Mouse (Mus musculus): ENCODE measurements around the gene Hist1h2br. TPM values are rescaled to one million over a fixed set of nuclear protein-coding genes. Genes with fewer than 3 reads are reported as not detected.

The Hist1h2br gene
- 0.54 TPM for polyA plus RNA-seq (2014; fragmentation: Illumina TruSeq; extraction: RNeasy Lipid Tissue Mini Kit (QIAGEN cat#74804))

GRCm38 (mm10) chr13:21833461-21833860 is at the start of gene Hist1h2br, which contains the start of gene Hist1h2ap:
Gene Hist1h2br, plus strand, starts transcription at chr13:21833743.
Gene Hist1h2ap, minus strand, starts transcription at chr13:21833507.

GRCm38 (mm10) chr13:21786899-21787629 is 46.5 kb upstream of the Hist1h2br start, which contains the start of the genes Hist1h2an and Hist1h2bp:
Gene Hist1h2an, minus strand, starts transcription at chr13:21787218.
Gene Hist1h2bp, plus strand, starts transcription at chr13:21787461.

GRCm38 (mm10) chr13:21810073-21810472 is 23.5 kb upstream of the Hist1h2br start, which contains the start of the genes Hist1h2bq and Hist1h2ao:
Gene Hist1h2bq, minus strand, starts transcription at chr13:21810197.
Gene Hist1h2ao, plus strand, starts transcription at chr13:21810465.

GRCm38 (mm10) chr13:21811539-21811938 is 22.0 kb upstream of the Hist1h2br start, which contains the start of gene Hist1h4m:
Gene Hist1h4m, plus strand, starts transcription at chr13:21811746.

GRCm38 (mm10) chr13:21831418-21832394 is 1.8 kb upstream of the Hist1h2br start, which contains the start of gene Hist1h4n:
Gene Hist1h4n, minus strand, starts transcription at chr13:21832196.

Other genes starting within 250 kb of the Hist1h2br start
- gene Olfr1362, start 219.7 kb upstream of the Hist1h2br start, polyA plus RNA-seq (2014; fragmentation: Illumina TruSeq; extraction: RNeasy Lipid Tissue Mini Kit (QIAGEN cat#74804)), result not detected
- gene Olfr11, start 191.2 kb upstream of the Hist1h2br start, polyA plus RNA-seq (2014; fragmentation: Illumina TruSeq; extraction: RNeasy Lipid Tissue Mini Kit (QIAGEN cat#74804)), result not detected
- gene Olfr1361, start 170.4 kb upstream of the Hist1h2br start, polyA plus RNA-seq (2014; fragmentation: Illumina TruSeq; extraction: RNeasy Lipid Tissue Mini Kit (QIAGEN cat#74804)), result not detected
- not detected for gene Olfr1360, start 156.3 kb upstream of the Hist1h2br start, polyA plus RNA-seq (2014; fragmentation: Illumina TruSeq; extraction: RNeasy Lipid Tissue Mini Kit (QIAGEN cat#74804))
- not detected for gene Olfr1359, start 135.6 kb upstream of the Hist1h2br start, polyA plus RNA-seq (2014; fragmentation: Illumina TruSeq; extraction: RNeasy Lipid Tissue Mini Kit (QIAGEN cat#74804))
- gene Hist1h2bl, start 117.6 kb upstream of the Hist1h2br start, polyA plus RNA-seq (2014; fragmentation: Illumina TruSeq; extraction: RNeasy Lipid Tissue Mini Kit (QIAGEN cat#74804)), result not detected
- gene Hist1h2ai, start 117.3 kb upstream of the Hist1h2br start, polyA plus RNA-seq (2014; fragmentation: Illumina TruSeq; extraction: RNeasy Lipid Tissue Mini Kit (QIAGEN cat#74804)), result not detected
- gene Hist1h3h, start 116.1 kb upstream of the Hist1h2br start, polyA plus RNA-seq (2014; fragmentation: Illumina TruSeq; extraction: RNeasy Lipid Tissue Mini Kit (QIAGEN cat#74804)), result not detected
- not detected for gene Hist1h2bm, start 111.7 kb upstream of the Hist1h2br start, polyA plus RNA-seq (2014; fragmentation: Illumina TruSeq; extraction: RNeasy Lipid Tissue Mini Kit (QIAGEN cat#74804))
- not detected for gene Hist1h4j, start 98.7 kb upstream of the Hist1h2br start, polyA plus RNA-seq (2014; fragmentation: Illumina TruSeq; extraction: RNeasy Lipid Tissue Mini Kit (QIAGEN cat#74804))
- gene Hist1h4k, start 83.2 kb upstream of the Hist1h2br start, polyA plus RNA-seq (2014; fragmentation: Illumina TruSeq; extraction: RNeasy Lipid Tissue Mini Kit (QIAGEN cat#74804)), result not detected
- not detected for gene Hist1h2ak, start 79.9 kb upstream of the Hist1h2br start, polyA plus RNA-seq (2014; fragmentation: Illumina TruSeq; extraction: RNeasy Lipid Tissue Mini Kit (QIAGEN cat#74804))
- gene Hist1h2bn, start 79.6 kb upstream of the Hist1h2br start, polyA plus RNA-seq (2014; fragmentation: Illumina TruSeq; extraction: RNeasy Lipid Tissue Mini Kit (QIAGEN cat#74804)), result not detected
- not detected for gene Hist1h1b, start 53.1 kb upstream of the Hist1h2br start, polyA plus RNA-seq (2014; fragmentation: Illumina TruSeq; extraction: RNeasy Lipid Tissue Mini Kit (QIAGEN cat#74804))
- gene Hist1h3i, start 50.4 kb upstream of the Hist1h2br start, polyA plus RNA-seq (2014; fragmentation: Illumina TruSeq; extraction: RNeasy Lipid Tissue Mini Kit (QIAGEN cat#74804)), result not detected
- gene Hist1h2an, start 46.5 kb upstream of the Hist1h2br start, polyA plus RNA-seq (2014; fragmentation: Illumina TruSeq; extraction: RNeasy Lipid Tissue Mini Kit (QIAGEN cat#74804)), result not detected
- not detected for gene Hist1h2bp, start 46.3 kb upstream of the Hist1h2br start, polyA plus RNA-seq (2014; fragmentation: Illumina TruSeq; extraction: RNeasy Lipid Tissue Mini Kit (QIAGEN cat#74804))
- gene Hist1h2bq, start 23.5 kb upstream of the Hist1h2br start, polyA plus RNA-seq (2014; fragmentation: Illumina TruSeq; extraction: RNeasy Lipid Tissue Mini Kit (QIAGEN cat#74804)), result not detected
- gene Hist1h2ao, start 23.3 kb upstream of the Hist1h2br start, polyA plus RNA-seq (2014; fragmentation: Illumina TruSeq; extraction: RNeasy Lipid Tissue Mini Kit (QIAGEN cat#74804)), result not detected
- gene Hist1h4m, start 22.0 kb upstream of the Hist1h2br start, polyA plus RNA-seq (2014; fragmentation: Illumina TruSeq; extraction: RNeasy Lipid Tissue Mini Kit (QIAGEN cat#74804)), result not detected
- gene Hist1h4n, start 1.5 kb upstream of the Hist1h2br start, polyA plus RNA-seq (2014; fragmentation: Illumina TruSeq; extraction: RNeasy Lipid Tissue Mini Kit (QIAGEN cat#74804)), result not detected
- gene Hist1h2ap, start 236 bp upstream of the Hist1h2br start, polyA plus RNA-seq (2014; fragmentation: Illumina TruSeq; extraction: RNeasy Lipid Tissue Mini Kit (QIAGEN cat#74804)), result not detected
- gene Zfp184, start 111.4 kb downstream of the Hist1h2br start, polyA plus RNA-seq (2014; fragmentation: Illumina TruSeq; extraction: RNeasy Lipid Tissue Mini Kit (QIAGEN cat#74804)), result 18.4 TPM
- not detected for gene Pom121l2, start 147.5 kb downstream of the Hist1h2br start, polyA plus RNA-seq (2014; fragmentation: Illumina TruSeq; extraction: RNeasy Lipid Tissue Mini Kit (QIAGEN cat#74804))
- gene Prss16, start 176.0 kb downstream of the Hist1h2br start, polyA plus RNA-seq (2014; fragmentation: Illumina TruSeq; extraction: RNeasy Lipid Tissue Mini Kit (QIAGEN cat#74804)), result not detected
- gene Hist1h2ah, start 201.8 kb downstream of the Hist1h2br start, polyA plus RNA-seq (2014; fragmentation: Illumina TruSeq; extraction: RNeasy Lipid Tissue Mini Kit (QIAGEN cat#74804)), result not detected
- not detected for gene Hist1h2bk, start 202.1 kb downstream of the Hist1h2br start, polyA plus RNA-seq (2014; fragmentation: Illumina TruSeq; extraction: RNeasy Lipid Tissue Mini Kit (QIAGEN cat#74804))
- 1.00 TPM for gene Hist1h4i, start 207.6 kb downstream of the Hist1h2br start, polyA plus RNA-seq (2014; fragmentation: Illumina TruSeq; extraction: RNeasy Lipid Tissue Mini Kit (QIAGEN cat#74804))
- not detected for gene Hist1h2ag, start 209.2 kb downstream of the Hist1h2br start, polyA plus RNA-seq (2014; fragmentation: Illumina TruSeq; extraction: RNeasy Lipid Tissue Mini Kit (QIAGEN cat#74804))
- not detected for gene Hist1h2bj, start 209.5 kb downstream of the Hist1h2br start, polyA plus RNA-seq (2014; fragmentation: Illumina TruSeq; extraction: RNeasy Lipid Tissue Mini Kit (QIAGEN cat#74804))

Data from ovary, adult 10 weeks (tissue).